Mouse (Mus musculus) hematopoietic multipotent progenitor cell, adult 10-12 weeks (in vitro differentiated cells): Measurements from ENCODE around the gene Krtap20-2. TPM values are rescaled to one million over a fixed set of nuclear protein-coding genes. Genes with fewer than 3 reads are reported as not detected.

Experiments
- polyA plus RNA-seq: library from polyadenylated mRNA; stranded (reverse); fragments of >175 nt; gene quantifications from 2 replicates; pipeline ENCODE4 v1.2.3, GENCODE M21; 2012; ENCODE audit warnings: low replicate concordance

Gene Krtap20-2
- not detected in 2 replicates for polyA plus RNA-seq

GRCm38 (mm10) chr16:89205561-89205960 is at the start of gene Krtap20-2:
Gene Krtap20-2 (plus strand): TSS chr16:89205861.

GRCm38 (mm10) chr16:89157652-89158051 is 48.0 kb upstream of the Krtap20-2 start, which contains the start of gene Gm9789:
Gene Gm9789 (plus strand): TSS chr16:89157952.

GRCm38 (mm10) chr16:89169190-89169589 is 36.5 kb upstream of the Krtap20-2 start, which contains the start of gene Gm7735:
Gene Gm7735 (plus strand): TSS chr16:89169490.

GRCm38 (mm10) chr16:89174435-89174834 is 31.2 kb upstream of the Krtap20-2 start, which contains the start of gene 1110057P08Rik:
Gene 1110057P08Rik (plus strand): TSS chr16:89174735.

Other genes with a start within 250 kb of the Krtap20-2 start
- not detected in 2 replicates for gene Krtap16-3, start 243.0 kb upstream of the Krtap20-2 start, polyA plus RNA-seq
- not detected in 2 replicates for gene Krtap22-2, start 195.1 kb upstream of the Krtap20-2 start, polyA plus RNA-seq
- gene Gm10229, start 190.6 kb upstream of the Krtap20-2 start, polyA plus RNA-seq = not detected in 2 replicates
- gene Krtap6-1, start 174.2 kb upstream of the Krtap20-2 start, polyA plus RNA-seq = not detected in 2 replicates
- not detected in 2 replicates for gene Gm10228, start 164.4 kb upstream of the Krtap20-2 start, polyA plus RNA-seq
- gene Krtap6-5, start 158.0 kb upstream of the Krtap20-2 start, polyA plus RNA-seq = not detected in 2 replicates
- not detected in 2 replicates for gene 1110025L11Rik, start 141.9 kb upstream of the Krtap20-2 start, polyA plus RNA-seq
- not detected in 2 replicates for gene Krtap6-3, start 121.8 kb upstream of the Krtap20-2 start, polyA plus RNA-seq
- not detected in 2 replicates for gene Gm6358, start 65.0 kb upstream of the Krtap20-2 start, polyA plus RNA-seq
- not detected in 2 replicates for gene Gm10061, start 54.8 kb upstream of the Krtap20-2 start, polyA plus RNA-seq
- gene Gm9789, start 47.9 kb upstream of the Krtap20-2 start, polyA plus RNA-seq = not detected in 2 replicates
- gene Gm7735, start 36.4 kb upstream of the Krtap20-2 start, polyA plus RNA-seq = not detected in 2 replicates
- not detected in 2 replicates for gene 1110057P08Rik, start 31.1 kb upstream of the Krtap20-2 start, polyA plus RNA-seq
- not detected in 2 replicates for gene Krtap21-1, start 198.0 kb downstream of the Krtap20-2 start, polyA plus RNA-seq
- gene Krtap6-2, start 214.2 kb downstream of the Krtap20-2 start, polyA plus RNA-seq = not detected in 2 replicates